Mouse (Mus musculus) regulatory T cell (primary cell): ENCODE data around the gene Cops7a.

ENCODE experiments used
- in situ Hi-C: fragments of 300-600 bp; cut with MboI, MseI; formaldehyde crosslinking; loops from one replicate; pipeline ENCODE4 v1.15.1; 2025; ENCODE audit warnings: high pct_unique_total_duplicates

Gene Cops7a

GRCm38 (mm10) chr6:124959960-124960359 lies 5.4 kb downstream of the Cops7a start:
- in situ Hi-C loops = no loop called here

GRCm38 (mm10) chr6:124958127-124958526 lies 7.2 kb downstream of the Cops7a start:
- in situ Hi-C loops = no loop called here

DNA sequence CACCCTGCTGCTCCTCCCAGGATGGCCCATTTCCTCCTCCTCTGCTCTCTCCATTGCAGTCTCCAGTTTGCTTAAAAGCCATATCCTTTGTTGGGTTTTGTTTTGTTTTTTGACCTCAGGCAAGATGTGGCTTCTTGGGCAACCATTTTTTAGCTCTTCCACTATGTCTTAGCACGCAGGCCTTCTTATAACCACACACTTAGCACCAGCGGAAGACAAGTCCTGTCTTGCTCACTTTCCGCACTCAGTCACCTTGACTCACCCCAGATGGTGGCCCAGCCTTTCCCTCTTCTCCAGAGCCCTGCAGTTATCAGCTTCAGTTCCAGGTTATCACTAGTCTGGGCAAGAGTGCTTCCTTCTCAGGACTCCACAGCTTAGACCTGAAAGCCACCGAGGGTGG lies 10.1 kb downstream of the Cops7a start:
- in situ Hi-C loops = no loop called here

- in situ Hi-C loops = no loop called here
These were observed 11.2 kb downstream of the Cops7a start for GRCm38 (mm10) chr6:124953991-124954715.

DNA sequence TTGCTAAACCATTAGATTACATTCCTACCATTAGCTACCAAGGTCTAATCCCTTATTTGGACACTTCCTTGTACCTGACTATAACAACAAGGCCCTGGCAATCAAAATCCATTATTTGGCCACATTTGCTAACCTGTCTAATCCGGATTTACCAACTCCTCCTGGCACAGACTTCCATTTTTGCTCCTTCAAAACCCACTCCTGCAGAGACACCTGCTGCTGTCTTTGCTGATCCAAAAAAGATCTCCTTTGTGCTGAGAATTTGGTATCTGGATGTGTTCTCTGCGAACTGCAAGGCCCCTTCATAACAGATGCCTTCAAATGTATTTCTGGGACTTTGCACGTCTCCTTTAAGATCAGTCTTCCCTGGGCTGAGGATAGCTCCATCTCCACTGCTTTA lies 21.8 kb downstream of the Cops7a start:
- in situ Hi-C loops = no loop called here

DNA sequence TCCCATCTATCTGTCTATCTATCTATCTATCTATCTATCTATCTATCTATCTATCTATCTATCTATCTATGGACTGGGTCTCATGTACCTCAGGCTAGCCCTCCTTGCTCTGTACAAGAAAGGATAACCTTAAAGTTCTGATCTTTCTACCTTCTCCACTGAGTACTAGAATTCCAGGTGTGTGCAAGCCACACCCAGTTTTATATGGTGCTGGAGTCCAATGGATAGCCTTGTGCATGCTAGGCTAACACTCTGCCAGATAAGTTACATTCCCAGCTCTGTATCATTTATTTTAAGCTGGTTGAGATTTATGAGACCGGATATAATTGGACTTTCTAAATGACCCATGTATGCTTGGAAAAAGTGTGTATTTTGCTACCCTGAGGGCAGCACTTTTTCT lies 23.7 kb downstream of the Cops7a start:
- in situ Hi-C loops = no loop called here

- in situ Hi-C loops = no loop called here
These were observed 26.8 kb downstream of the Cops7a start for GRCm38 (mm10) chr6:124938554-124938953.

DNA sequence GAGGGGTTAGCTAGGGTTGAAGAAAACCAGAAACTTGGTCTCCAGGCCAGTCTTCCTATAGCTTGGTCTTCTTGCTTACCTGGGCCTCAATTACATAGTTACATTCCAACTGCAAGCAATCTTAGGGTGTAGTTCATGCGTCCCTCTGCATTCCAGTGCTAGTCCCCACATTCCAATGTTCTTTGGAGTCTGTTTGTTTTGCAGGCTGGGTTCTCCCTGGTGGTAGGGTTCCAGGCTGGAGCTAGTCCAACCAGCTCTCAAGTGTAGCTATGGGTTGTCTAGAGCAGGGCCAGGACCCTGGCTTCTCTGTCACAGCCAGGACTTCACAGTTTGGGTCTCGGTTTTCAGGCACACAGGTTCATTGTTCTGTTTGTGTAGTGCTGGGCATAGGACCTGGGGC lies 27.8 kb downstream of the Cops7a start:
- in situ Hi-C loops = no loop called here

DNA sequence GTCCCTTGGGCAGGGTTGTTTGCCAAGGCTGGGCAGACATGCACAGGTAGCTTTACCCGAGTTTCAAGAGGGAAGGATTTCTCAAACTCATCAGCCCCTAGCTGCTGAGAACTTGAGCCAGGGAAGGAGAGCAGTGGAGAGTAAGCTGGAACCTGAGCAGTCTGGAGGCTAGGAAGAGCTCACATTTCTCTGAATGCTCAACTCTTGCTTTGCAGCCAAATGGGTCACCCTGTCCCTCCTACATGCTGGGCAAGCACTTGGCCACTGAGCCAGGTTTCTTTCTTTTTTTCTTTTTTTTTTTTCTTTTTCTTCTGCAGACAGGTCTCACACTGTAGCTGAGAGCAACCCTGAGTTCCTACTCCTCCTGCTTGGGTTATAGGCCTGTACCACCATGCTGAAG lies 28.7 kb downstream of the Cops7a start:
- in situ Hi-C loops = no loop called here

DNA sequence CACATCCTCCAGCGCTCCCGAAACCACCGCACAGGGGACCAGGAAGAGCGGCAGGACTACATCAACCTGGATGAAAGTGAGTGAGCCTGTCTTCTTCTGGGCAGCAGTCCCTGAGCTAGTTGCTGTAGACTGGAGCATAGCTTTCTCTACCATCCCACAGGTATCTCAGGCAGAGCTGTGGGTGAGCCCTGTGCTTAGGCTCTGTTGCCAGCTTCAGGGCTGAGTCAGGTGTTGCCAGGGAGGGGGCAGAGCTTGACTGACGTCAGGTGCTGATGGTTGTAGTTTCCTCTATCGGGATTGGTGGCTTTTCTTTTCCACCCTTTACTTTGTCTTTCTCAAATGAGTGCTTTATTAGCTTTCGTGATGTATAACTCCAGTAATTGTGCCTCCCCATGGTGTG lies 30.7 kb downstream of the Cops7a start:
- in situ Hi-C loops = loop anchor here (5.0 kb wide), 1 partner anchor 42 kb away; no protein-coding TSS in a partner anchor

DNA sequence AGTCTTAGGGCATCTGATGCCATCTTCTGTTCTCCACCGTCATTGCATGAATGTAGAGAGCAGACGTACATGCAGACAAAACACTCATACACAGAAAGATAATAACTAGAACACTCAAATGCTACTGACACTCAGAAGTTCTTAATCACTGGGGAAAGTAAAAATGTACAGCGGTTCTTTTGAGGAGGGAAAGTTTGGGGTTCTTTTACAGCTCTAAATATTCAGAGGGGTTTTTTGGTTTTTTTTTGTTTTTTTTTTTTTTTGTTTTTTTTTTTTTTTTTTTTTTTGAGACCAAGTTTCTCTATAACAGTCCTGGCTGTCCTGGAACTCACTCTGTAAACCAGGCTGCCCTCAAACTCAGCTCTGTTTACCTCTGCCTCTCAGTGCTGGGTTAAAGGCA lies 32.2 kb downstream of the Cops7a start:
- in situ Hi-C loops = loop anchor here (5.0 kb wide), 1 partner anchor 41 kb away; no protein-coding TSS in a partner anchor

GRCm38 (mm10) chr6:124932314-124932695 lies 33.0 kb downstream of the Cops7a start:
- in situ Hi-C loops = loop anchor here (5.0 kb wide), 1 partner anchor 40 kb away; no protein-coding TSS in a partner anchor

DNA sequence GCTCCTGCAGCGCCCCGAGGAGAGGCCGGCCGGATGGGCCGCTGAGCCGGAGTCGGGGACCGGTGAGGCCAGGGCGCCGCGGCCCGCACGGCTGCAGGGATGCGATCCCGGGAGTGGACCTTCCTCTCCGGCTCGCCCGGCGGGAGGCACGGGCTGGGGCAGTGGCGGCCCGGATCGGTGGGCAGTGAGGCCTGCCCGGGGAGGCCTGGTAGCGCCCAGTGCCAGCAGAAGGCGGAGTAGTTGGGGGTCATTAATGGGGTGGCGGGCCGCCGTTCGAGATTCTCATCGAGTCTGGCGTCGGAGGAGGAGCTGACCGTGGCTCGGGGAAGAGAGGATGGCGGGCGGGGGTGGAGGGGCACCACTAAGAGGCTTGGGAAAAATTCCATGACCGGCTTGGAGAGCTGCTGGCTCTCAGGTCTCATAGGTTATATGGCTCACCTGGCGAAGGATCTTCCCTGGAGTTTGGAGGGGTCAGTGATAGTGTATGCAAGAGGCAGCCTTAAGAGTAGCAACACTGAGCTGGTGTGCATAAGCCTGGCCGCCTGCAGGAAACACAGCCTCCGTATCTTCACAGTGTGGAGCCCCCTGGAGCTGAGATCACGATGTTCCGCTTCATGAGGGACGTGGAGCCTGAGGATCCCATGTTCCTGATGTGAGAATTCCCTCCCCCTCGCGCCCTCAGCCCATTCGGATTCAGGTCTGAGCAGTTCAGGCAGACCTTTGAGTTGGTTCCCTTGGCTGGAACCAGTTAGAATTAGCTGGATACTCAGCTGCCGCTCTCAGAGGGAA lies 33.6 kb downstream of the Cops7a start:
- in situ Hi-C loops = loop anchor here (5.0 kb wide), 1 partner anchor 39 kb away; no protein-coding TSS in a partner anchor

DNA sequence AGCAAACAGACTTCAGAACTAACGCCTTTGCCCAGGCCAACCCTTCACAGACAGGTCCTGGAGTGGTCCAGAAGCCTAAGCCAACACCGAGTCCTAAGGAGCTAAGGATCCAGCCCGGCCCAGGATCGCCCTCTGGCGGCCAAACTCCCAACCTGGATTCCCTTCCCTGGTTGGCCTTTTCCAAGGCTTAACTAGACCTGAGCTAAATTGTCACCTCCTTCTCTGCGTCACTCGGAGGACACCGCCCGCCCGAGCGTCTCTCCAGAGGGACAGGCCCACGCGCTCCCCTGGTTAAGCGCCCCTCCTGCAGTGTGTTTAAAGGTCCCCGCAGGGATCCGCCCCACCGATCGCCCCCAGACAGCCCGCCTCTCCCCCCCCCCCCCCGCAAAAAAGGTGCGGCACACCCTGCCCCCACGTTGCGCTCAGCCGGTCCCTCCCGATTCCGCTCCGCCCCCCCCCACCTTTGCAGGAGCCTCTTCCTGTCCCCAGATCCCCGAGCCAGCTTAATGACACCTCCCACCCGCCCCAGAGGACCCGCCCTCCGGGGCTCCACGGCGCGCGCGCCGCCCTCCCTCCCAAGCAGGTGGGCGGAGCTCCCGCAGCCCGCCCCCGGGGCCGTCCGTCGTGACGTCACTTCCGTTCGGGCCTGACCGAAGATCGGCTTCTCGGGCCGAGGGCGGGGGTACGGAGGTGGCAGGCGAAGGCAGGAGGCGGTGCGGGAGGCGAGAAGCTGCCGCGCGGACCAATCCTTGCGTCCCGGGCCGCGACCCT lies 34.4 kb downstream of the Cops7a start, which contains the start of gene Mlf2:
TSS of gene Mlf2 (plus strand) at position 633 of the 771 bp plus-strand sequence.
- in situ Hi-C loops = loop anchor here (5.0 kb wide), 1 partner anchor 39 kb away; no protein-coding TSS in a partner anchor

- in situ Hi-C loops = loop anchor here (5.0 kb wide), 1 partner anchor 38 kb away; no protein-coding TSS in a partner anchor
These were observed 35.1 kb downstream of the Cops7a start for GRCm38 (mm10) chr6:124930231-124930630.

GRCm38 (mm10) chr6:124925941-124926340 lies 39.4 kb downstream of the Cops7a start:
- in situ Hi-C loops = no loop called here

DNA sequence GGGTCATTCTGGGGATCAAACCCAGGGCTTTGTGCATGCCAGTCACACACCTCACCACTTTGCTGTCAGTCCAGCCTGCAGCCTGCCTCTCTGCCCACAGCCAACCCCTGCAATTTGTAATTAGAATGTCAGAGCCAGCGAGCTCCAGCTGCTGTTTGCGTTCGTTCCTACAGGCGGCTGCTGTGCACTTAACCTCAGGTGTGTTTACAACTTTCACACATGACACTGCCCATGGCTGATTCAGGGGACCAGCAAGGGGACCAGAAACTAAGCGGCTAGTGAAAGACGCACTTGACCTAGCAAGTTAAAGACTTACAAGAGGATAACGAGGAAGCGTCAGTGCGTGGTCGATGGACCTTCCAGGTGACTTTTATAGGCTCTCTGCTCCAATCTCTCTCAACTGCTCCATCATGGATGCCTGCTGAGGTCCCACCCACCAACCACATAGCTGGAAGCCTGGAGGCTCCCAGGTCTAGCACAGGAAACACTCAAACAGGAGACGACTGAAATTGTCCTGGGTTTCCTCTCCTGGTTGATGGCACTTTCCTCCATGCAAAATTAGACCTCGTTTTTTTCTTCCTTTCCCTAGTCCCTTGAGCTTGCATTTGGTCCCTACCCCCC lies 40.1 kb downstream of the Cops7a start:
- in situ Hi-C loops = no loop called here

GRCm38 (mm10) chr6:124921539-124921938 lies 43.8 kb downstream of the Cops7a start:
- in situ Hi-C loops = no loop called here

DNA sequence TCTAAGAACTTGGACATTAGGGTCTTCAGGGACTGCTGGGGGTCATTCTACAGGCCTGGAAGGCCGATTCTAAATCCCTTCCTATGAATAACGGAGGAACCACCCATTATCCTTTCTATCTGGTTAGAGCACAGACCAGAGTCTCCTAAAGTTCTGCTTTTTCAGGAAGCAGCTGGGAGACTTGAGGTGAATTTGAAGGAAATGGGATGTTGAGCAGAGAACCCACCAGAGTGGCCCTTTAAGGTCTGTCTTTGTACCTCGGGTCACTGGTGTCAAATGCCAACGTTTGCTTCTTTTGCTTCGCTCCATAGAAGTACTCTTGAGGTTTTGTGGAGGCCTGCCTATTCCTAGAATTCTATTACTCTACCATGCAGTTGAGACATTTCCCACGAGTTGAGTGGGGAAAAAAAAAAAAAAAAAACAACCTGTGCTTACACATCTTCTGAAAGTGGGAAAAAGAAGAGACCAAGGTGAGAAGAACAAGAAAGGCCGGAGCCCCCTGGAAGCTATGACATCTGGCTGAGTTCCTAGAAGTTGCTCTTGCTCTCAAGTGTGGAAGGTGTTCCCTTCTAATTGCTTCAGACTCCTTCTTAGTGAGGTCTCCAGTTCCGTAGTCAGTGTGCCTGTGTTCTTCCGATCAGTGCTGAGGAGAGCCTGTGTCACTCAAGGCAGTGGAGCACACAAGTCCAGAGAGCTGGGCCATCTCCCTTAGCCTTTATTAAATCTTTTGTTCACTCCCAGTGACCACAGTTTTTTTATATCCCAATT lies 44.8 kb downstream of the Cops7a start:
- in situ Hi-C loops = no loop called here

DNA sequence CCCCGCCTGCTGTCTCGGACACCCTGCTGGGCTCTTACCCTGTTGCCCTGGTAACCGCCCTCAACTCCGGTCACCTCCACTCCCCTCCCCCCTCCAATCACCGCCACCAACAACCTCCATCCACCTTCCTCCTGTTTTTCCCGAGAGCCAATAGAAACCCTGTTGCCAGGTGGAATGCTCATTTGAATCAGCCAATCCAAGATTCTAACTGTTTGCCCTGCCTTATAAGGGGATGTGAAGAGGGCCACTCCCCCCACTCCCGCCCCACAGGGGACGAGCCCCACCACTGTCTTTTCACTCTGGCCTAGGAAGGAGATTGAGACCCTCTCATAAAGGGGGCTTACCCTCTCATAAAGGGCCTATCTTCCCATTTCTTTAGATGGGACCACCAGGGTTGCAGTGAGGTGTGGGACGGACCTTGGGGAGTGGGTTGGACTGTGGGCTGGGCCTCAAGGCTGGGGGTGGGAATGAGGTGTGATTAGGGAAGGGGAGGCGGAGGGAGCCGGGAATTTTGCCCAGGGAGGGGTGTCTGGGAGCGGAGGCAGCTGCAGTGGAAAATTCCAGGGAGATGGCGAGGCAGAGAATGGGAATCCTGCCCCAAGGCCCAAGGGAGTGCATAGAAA lies 45.5 kb downstream of the Cops7a start, which contains the start of gene Ptms:
TSS of gene Ptms (minus strand) at position 409 of the 623 bp plus-strand sequence.
- in situ Hi-C loops = loop anchor here (10.0 kb wide), 1 partner anchor 505 kb away; no protein-coding TSS in a partner anchor
